Mouse (Mus musculus) heart, adult 2 months (tissue): ENCODE data around the gene Htr3b.

Experiments
- CTCF ChIP-seq: fragments of 200-600 bp; IDR thresholded peaks from 2 replicates; pipeline ENCODE4 v1.8.1; 2022; ENCODE audit warnings: antibody characterized with exemption, mild to moderate bottlenecking, moderate library complexity
- POLR2A ChIP-seq: fragments of 200-500 bp; IDR thresholded peaks from 2 replicates; pipeline ENCODE4 v1.6.1; 2011; ENCODE audit warnings: mild to moderate bottlenecking, low read depth, low read length, control low read depth; ENCODE audit not compliant: insufficient read depth

DNA sequence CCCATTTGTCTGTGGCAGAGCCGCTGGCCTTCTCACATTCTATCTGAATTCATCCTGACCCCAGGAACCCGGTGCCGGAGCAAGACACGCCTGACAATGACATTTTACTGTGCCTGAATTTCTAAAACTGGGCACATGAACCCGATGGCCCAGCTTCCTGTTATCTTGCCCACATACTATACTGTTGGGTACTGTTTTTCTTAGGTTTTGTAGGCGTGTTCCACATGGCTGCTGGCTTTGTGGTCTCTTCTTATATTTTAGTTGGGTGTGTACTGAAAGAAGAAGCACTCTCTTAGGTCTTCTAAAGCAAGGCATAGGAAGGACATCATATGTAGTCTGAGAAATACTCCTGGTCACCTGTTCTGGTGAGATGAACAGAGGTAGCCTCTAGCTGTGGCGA lies 30.0 kb upstream of the Htr3b start:
- TF ChIP-seq CTCF, result no peak
- no peak for TF ChIP-seq POLR2A
